10 mouse cellular contexts compared by ENCODE assay signal in the genomic region with DNA sequence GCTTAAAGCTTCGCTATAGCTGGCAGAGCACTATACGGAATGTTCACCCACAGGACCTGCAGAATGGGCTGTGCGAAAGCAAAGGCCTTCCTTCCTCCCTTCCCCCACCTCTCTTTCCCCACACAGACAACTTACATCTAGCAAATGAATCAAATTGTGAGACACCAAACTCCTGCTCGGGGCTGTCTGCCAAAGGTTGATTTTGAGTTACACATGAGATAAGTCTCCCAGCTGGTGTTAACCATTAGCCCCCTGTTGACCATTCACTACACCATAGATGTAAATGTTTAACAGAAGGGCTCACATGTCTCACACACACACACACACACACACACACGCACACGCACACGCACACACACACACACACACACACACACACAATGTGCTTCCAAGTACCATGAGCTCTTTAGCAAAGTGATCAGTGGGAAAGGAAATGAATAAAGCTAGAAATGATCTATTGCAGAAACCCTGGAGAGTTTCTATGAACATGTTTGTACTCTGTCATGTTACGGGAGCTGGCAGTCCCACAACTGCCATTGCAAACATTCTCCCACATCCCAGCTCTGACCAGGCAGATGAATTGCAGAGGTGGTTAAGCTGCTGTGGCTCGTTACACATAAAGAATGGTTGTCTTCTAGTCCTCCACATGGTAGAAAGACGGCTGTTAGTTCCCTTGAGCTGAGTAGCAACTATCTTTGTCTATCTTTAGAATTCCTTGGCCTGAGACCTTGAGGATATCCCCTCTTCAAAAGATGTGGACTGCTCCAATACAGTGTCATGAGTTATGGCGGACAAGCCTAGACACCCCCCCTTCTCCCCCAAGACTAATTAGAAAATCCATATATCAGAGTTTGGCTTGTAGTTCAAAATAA.
A peak's percentile ranks its signal among the peaks of the same experiment; 100 is the strongest.
DNase-seq lines count a peak whose midpoint lies in the region; ATAC-seq and TF ChIP-seq lines count a peak whose summit lies in the region.
"Had no signal": no experiment of that assay in that cellular context is flagged by ENCODE, and none has a peak within 500 bp of the region (broad histone marks: within the 10 kb centered on the region; RNA-seq: fewer than 3 reads in every experiment).

No protein-coding gene starts in this region.

- WGBS in heart, embryonic 16.5 days = 71% methylated on average over 11 of the region's 11 CpGs
- WGBS in heart, embryonic 11.5 days (ENCODE audit: insufficient replicate concordance) = 74% methylated on average over 11 of the region's 11 CpGs
- 42% methylated on average over 11 of the region's 11 CpGs for WGBS in intestine, embryonic 14.5 days
- 65% methylated on average over 11 of the region's 11 CpGs for WGBS in limb, embryonic 14.5 days

- TF ChIP-seq POLR2A in limb, embryonic 14.5 days (IDR thresholded peaks at IDR 0.05; ENCODE audit: borderline replicate concordance, extremely low read depth, insufficient read depth, insufficient read length) = no peak

- H3K9ac ChIP-seq in heart, embryonic 16.5 days (ENCODE audit: low read length) = no peak overlapping the region
- no peak overlapping the region for H3K9ac ChIP-seq in heart, embryonic 11.5 days (ENCODE audit: low read depth, low read length)
- H3K9ac ChIP-seq in intestine, embryonic 14.5 days (ENCODE audit: low read length) = no peak overlapping the region
- no peak overlapping the region for H3K9ac ChIP-seq in limb, embryonic 14.5 days (ENCODE audit: low read depth, low read length, severe bottlenecking)

- no peak overlapping the region for H3K4me3 ChIP-seq in heart, embryonic 16.5 days (ENCODE audit: low read length)
- H3K4me3 ChIP-seq in heart, embryonic 11.5 days (ENCODE audit: low read depth, low read length) = no peak overlapping the region
- H3K4me3 ChIP-seq in intestine, embryonic 14.5 days (ENCODE audit: low read depth, low read length) = no peak overlapping the region
- no peak overlapping the region for H3K4me3 ChIP-seq in limb, embryonic 14.5 days (replicated peaks; ENCODE audit: low read length)
- H3K4me3 ChIP-seq: myocyte had no signal

- peak overlapping the region; percentile 59 for H3K27ac ChIP-seq in heart, embryonic 16.5 days (ENCODE audit: low read length)
- H3K27ac ChIP-seq in heart, embryonic 11.5 days (ENCODE audit: low read depth, low read length) = no peak overlapping the region
- peak overlapping the region; percentile 75 for H3K27ac ChIP-seq in intestine, embryonic 14.5 days (ENCODE audit: low read depth)
- 0 out of 2 replicates have a peak overlapping the region, but pooled peaks have one; percentile 26 for H3K27ac ChIP-seq in limb, embryonic 14.5 days (replicated peaks; ENCODE audit: low read depth, low read length)

- H3K27me3 ChIP-seq in heart, embryonic 16.5 days (ENCODE audit: control insufficient read depth, insufficient read depth, low read length) = no peaks in the 10 kb centered on the region
- H3K27me3 ChIP-seq in heart, embryonic 11.5 days (ENCODE audit: control insufficient read depth, insufficient read depth, low read length) = no peaks in the 10 kb centered on the region
- H3K27me3 ChIP-seq in intestine, embryonic 14.5 days (replicated peaks; ENCODE audit: control insufficient read depth, insufficient read depth, low read length) = no peaks in the 10 kb centered on the region
- H3K27me3 ChIP-seq in limb, embryonic 14.5 days (ENCODE audit: control insufficient read depth, insufficient read depth, low read length) = no peaks in the 10 kb centered on the region

- ATAC-seq in heart, embryonic 16.5 days (replicated peaks; ENCODE audit: extremely low read depth, insufficient read depth, low FRiP score) = 0 out of 2 replicates have a peak, but pooled peaks have one; percentile 18
- no peak for ATAC-seq in heart, embryonic 11.5 days (replicated peaks; ENCODE audit: insufficient number of reproducible peaks, low FRiP score, low TSS enrichment)
- ATAC-seq in intestine, embryonic 14.5 days (replicated peaks; ENCODE audit: low FRiP score, low TSS enrichment, low read depth) = peak; percentile 73
- 0 out of 2 replicates have a peak, but pooled peaks have one; percentile 10 for ATAC-seq in limb, embryonic 14.5 days (ENCODE audit: low FRiP score, low read depth)

- H3K4me1 ChIP-seq in heart, embryonic 16.5 days (ENCODE audit: control insufficient read depth, insufficient read depth, low read length) = peaks cover 21% of the 10 kb centered on the region
- H3K4me1 ChIP-seq in heart, embryonic 11.5 days (ENCODE audit: control insufficient read depth, insufficient read depth, low read length) = peaks cover 9% of the 10 kb centered on the region
- peaks cover 28% of the 10 kb centered on the region for H3K4me1 ChIP-seq in intestine, embryonic 14.5 days (replicated peaks; ENCODE audit: control insufficient read depth, insufficient read depth, low read length)
- peaks cover 6% of the 10 kb centered on the region; the same call in 1 of the 2 replicates for H3K4me1 ChIP-seq in limb, embryonic 14.5 days (ENCODE audit: control insufficient read depth, insufficient read depth, low read length)

- DNase-seq in Muller cell, postnatal 12 days (ENCODE audit: inconsistent ontology term) = peak; percentile 43
- DNase-seq in intestine, embryonic 14.5 days (ENCODE audit: low spot score) = no peak
- no peak for DNase-seq in limb, embryonic 14.5 days (ENCODE audit: low spot score)
- no peak for DNase-seq in ovary, postnatal 10 days (ENCODE audit: low spot score)
- no peak for DNase-seq in embryo, embryonic 11 days
- no peak for DNase-seq in spleen, postnatal 10 days (ENCODE audit: low spot score in 2 of 2)
- DNase-seq: layer of hippocampus, adult 9-11 months had no signal

- H3K4me2 ChIP-seq in heart, embryonic 16.5 days (ENCODE audit: low read depth, low read length) = no peak overlapping the region
- H3K4me2 ChIP-seq in heart, embryonic 11.5 days = no peak overlapping the region
- H3K4me2 ChIP-seq in intestine, embryonic 14.5 days (ENCODE audit: low read length) = 0 out of 2 replicates have a peak overlapping the region, but pooled peaks have one; percentile 13
- no peak overlapping the region for H3K4me2 ChIP-seq in limb, embryonic 14.5 days (replicated peaks; ENCODE audit: low read depth, low read length, severe bottlenecking)

- H3K36me3 ChIP-seq in heart, embryonic 16.5 days (ENCODE audit: control insufficient read depth, insufficient read depth) = no peaks in the 10 kb centered on the region; the same call in 1 of the 2 replicates
- no peaks in the 10 kb centered on the region for H3K36me3 ChIP-seq in heart, embryonic 11.5 days (ENCODE audit: control insufficient read depth, insufficient read depth, low read length)
- H3K36me3 ChIP-seq in intestine, embryonic 14.5 days (ENCODE audit: control insufficient read depth, insufficient read depth, low read length) = 0 out of 2 replicates have a peak, but pooled peaks cover 10% of the 10 kb centered on the region
- peaks cover 28% of the 10 kb centered on the region for H3K36me3 ChIP-seq in limb, embryonic 14.5 days (ENCODE audit: control insufficient read depth, insufficient read depth, low read length)

- no peaks in the 10 kb centered on the region for H3K9me3 ChIP-seq in heart, embryonic 16.5 days (replicated peaks; ENCODE audit: control insufficient read depth, low read length)
- H3K9me3 ChIP-seq in heart, embryonic 11.5 days (replicated peaks; ENCODE audit: control insufficient read depth, low read length) = no peaks in the 10 kb centered on the region
- H3K9me3 ChIP-seq in intestine, embryonic 14.5 days (ENCODE audit: control insufficient read depth, low read length) = no peaks in the 10 kb centered on the region
- no peaks in the 10 kb centered on the region for H3K9me3 ChIP-seq in limb, embryonic 14.5 days (ENCODE audit: control insufficient read depth, low read length)
